Mouse (Mus musculus): ENCODE measurements around the gene Tmprss11f. TPM values are rescaled to one million over a fixed set of nuclear protein-coding genes. Genes with fewer than 3 reads are reported as not detected.
"Not testable (repeated sequence)": the region's sequence is repeated elsewhere in the genome, so short reads cannot be mapped to it uniquely, and the experiment has no call there.

Tmprss11f gene
- polyA plus RNA-seq (2015; fragmentation: Nextera tagmentation; extraction: Ambion mirVana), result not detected in 2 replicates

DNA sequence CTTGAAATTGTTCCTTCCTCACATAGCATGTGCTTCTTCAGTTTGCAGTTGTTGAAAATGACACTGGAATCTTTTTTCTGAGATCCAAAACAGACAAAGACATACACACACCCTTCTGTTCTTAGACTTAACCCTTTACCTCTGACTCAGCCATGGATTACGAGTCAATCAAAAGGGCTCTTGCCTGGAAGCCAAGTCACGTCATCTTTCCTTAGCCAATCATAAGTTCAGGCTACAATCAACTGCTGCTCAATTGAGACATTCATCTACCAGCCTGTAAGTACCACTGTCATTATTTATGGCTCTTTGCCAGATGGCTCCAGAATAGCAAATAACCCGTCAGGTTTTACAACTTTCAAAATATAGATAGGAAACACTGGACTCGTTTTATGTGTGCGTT, at the start of gene Tmprss11f:
Tmprss11f (minus strand) TSS at position 101 of the 400 bp plus-strand sequence.
- no peak within 1 kb of the TSS for H3K27ac ChIP-seq (replicated peaks)
- H3K27me3 ChIP-seq, result no peaks in the 10 kb centered on the region
- 81% methylated on average over 5 of the region's 5 CpGs for WGBS
- no peaks in the 10 kb centered on the region for H3K4me1 ChIP-seq
- no peaks in the 10 kb centered on the region for H3K9me3 ChIP-seq
- ATAC-seq (replicated peaks), result no peak
- no peak within 1 kb of the TSS for H3K9ac ChIP-seq (replicated peaks)
- H3K36me3 ChIP-seq, result no peaks in the 10 kb centered on the region
- no peak within 1 kb of the TSS for H3K4me3 ChIP-seq
- H3K4me2 ChIP-seq (replicated peaks), result no peak within 1 kb of the TSS

- Histone ChIP-seq H3K27ac (replicated peaks) (no peak within 1 kb of the TSS), H3K36me3 (no peaks in the 10 kb centered on the region), H3K4me2 (replicated peaks) (no peak within 1 kb of the TSS), H3K9me3 (no peaks in the 10 kb centered on the region), H3K9ac (replicated peaks) (no peak within 1 kb of the TSS), H3K27me3 (no peaks in the 10 kb centered on the region), H3K4me3 (no peak within 1 kb of the TSS), H3K4me1 (no peaks in the 10 kb centered on the region)
- WGBS, result 89% methylated on average over 5 of the region's 5 CpGs
- ATAC-seq (replicated peaks), result no peak
These were observed 44.0 kb upstream of the Tmprss11f start, which contains the start of gene Tmprss11b for GRCm38 (mm10) chr5:86676262-86676661. Tmprss11b (minus strand) TSS chr5:86676362.

DNA sequence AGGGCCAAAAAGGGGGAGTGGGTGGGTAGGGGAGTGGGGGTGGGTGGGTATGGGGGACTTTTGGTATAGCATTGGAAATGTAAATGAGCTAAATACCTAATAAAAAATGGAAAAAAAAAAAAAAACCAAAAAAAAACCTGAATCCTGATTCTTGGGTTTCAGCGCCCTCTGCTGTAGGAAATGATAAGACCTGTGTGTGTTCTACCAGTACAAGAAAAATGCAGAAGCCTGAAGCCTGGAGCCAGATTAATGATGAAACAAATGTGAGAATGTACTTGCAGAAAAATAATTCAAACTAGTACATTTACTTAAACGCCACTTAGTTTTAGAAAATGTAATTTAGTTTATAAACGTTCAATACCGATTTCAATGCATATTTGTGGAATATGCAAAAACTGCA, 17.0 kb upstream of the Tmprss11f start:
- H3K36me3 ChIP-seq; H3K27me3 ChIP-seq; H3K4me3 ChIP-seq; ATAC-seq (replicated peaks); H3K4me2 ChIP-seq (replicated peaks); H3K9me3 ChIP-seq; H3K27ac ChIP-seq (replicated peaks); H3K4me1 ChIP-seq; H3K9ac ChIP-seq (replicated peaks): not testable (repeated sequence)
- 30% methylated on average over 4 of the region's 4 CpGs for WGBS

GRCm38 (mm10) chr5:86640795-86641194, 8.6 kb upstream of the Tmprss11f start:
- H3K9me3 ChIP-seq, result no peaks in the 10 kb centered on the region
- H3K4me3 ChIP-seq, result no peak overlapping the region
- no peak overlapping the region for H3K4me2 ChIP-seq (replicated peaks)
- H3K4me1 ChIP-seq, result no peaks in the 10 kb centered on the region
- no peaks in the 10 kb centered on the region for H3K36me3 ChIP-seq
- no peak overlapping the region for H3K9ac ChIP-seq (replicated peaks)
- 80% methylated on average over 3 of the region's 3 CpGs for WGBS
- ATAC-seq (replicated peaks), result no peak
- no peaks in the 10 kb centered on the region for H3K27me3 ChIP-seq
- no peak overlapping the region for H3K27ac ChIP-seq (replicated peaks)

DNA sequence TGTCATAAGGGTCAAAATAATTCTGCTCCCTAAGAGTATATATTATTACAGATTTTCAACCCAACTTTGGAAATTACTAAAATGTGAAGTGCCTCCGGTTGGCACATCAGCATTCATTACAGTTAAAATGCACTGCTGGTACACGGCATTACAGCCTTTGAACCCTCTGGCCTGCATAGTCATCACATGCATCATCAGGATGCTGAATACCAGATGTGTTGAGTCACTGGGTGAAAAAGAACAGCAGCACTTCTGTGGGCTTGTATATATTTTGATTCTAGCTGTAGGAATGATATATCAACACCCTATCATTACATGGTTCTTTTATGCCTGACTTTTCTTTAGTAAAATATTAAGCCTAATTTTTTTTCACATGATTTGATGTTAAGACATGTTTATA, 1.5 kb downstream of the Tmprss11f start:
- Histone ChIP-seq H3K9me3 (no peaks in the 10 kb centered on the region), H3K4me1 (no peaks in the 10 kb centered on the region), H3K27ac (replicated peaks) (no peak overlapping the region), H3K36me3 (no peaks in the 10 kb centered on the region), H3K4me2 (replicated peaks) (no peak overlapping the region), H3K27me3 (no peaks in the 10 kb centered on the region), H3K4me3 (no peak overlapping the region), H3K9ac (replicated peaks) (no peak overlapping the region)
- WGBS, result 85% methylated on average over 2 of the region's 2 CpGs
- no peak for ATAC-seq (replicated peaks)

- ATAC-seq (replicated peaks), result no peak
- H3K4me2 ChIP-seq (replicated peaks), result no peak overlapping the region
- no peaks in the 10 kb centered on the region for H3K9me3 ChIP-seq
- H3K36me3 ChIP-seq, result no peaks in the 10 kb centered on the region
- H3K4me1 ChIP-seq, result no peaks in the 10 kb centered on the region
- H3K9ac ChIP-seq (replicated peaks), result no peak overlapping the region
- H3K27me3 ChIP-seq, result no peaks in the 10 kb centered on the region
- H3K27ac ChIP-seq (replicated peaks), result no peak overlapping the region
- H3K4me3 ChIP-seq, result no peak overlapping the region
- 88% methylated on average over 1 of the region's 1 CpGs for WGBS
These were observed 10.4 kb downstream of the Tmprss11f start for GRCm38 (mm10) chr5:86621778-86622177.

DNA sequence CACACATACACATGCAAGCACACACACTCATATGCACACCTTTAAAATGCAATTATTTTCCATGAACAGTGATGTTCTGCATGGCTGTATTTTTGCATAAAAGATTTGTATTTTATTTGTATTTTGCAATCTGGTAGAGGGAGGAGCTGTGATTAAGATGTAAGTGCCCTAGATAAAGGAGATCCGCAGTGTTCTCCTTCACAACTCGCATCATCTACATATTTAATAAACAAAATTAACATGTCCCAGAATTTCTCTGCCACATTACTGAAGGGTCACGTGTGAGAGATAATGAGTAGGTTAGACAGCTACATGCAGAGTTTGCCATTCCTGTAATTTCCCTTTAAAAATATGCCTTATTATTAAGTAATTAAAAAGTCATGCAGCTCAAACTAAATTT, 46.3 kb downstream of the Tmprss11f start:
- WGBS, result 71% methylated on average over 3 of the region's 3 CpGs
- H3K27me3 ChIP-seq, result no peaks in the 10 kb centered on the region
- no peak for ATAC-seq (replicated peaks)

GRCm38 (mm10) chr5:86582618-86583017, 49.6 kb downstream of the Tmprss11f start:
- Histone ChIP-seq H3K4me2 (replicated peaks) (no peak overlapping the region), H3K9ac (replicated peaks) (no peak overlapping the region), H3K27me3 (no peaks in the 10 kb centered on the region), H3K9me3 (no peaks in the 10 kb centered on the region), H3K27ac (replicated peaks) (no peak overlapping the region), H3K36me3 (no peaks in the 10 kb centered on the region), H3K4me3 (no peak overlapping the region), H3K4me1 (no peaks in the 10 kb centered on the region)
- WGBS, result 78% methylated on average over 5 of the region's 5 CpGs
- ATAC-seq (replicated peaks), result no peak

More for the DNA sequence above, 46.3 kb downstream of the Tmprss11f start:
- Histone ChIP-seq H3K9ac (replicated peaks) (no peak overlapping the region), H3K4me1 (no peaks in the 10 kb centered on the region), H3K36me3 (no peaks in the 10 kb centered on the region), H3K27ac (replicated peaks) (no peak overlapping the region), H3K4me3 (no peak overlapping the region), H3K4me2 (replicated peaks) (no peak overlapping the region), H3K9me3 (no peaks in the 10 kb centered on the region)

GRCm38 (mm10) chr5:86581998-86582397, 50.2 kb downstream of the Tmprss11f start:
- 77% methylated on average over 5 of the region's 5 CpGs for WGBS
- Histone ChIP-seq H3K9ac (replicated peaks) (no peak overlapping the region), H3K36me3 (no peaks in the 10 kb centered on the region), H3K4me1 (no peaks in the 10 kb centered on the region), H3K4me2 (replicated peaks) (no peak overlapping the region), H3K4me3 (no peak overlapping the region), H3K27ac (replicated peaks) (no peak overlapping the region), H3K27me3 (no peaks in the 10 kb centered on the region), H3K9me3 (no peaks in the 10 kb centered on the region)
- ATAC-seq (replicated peaks), result no peak

DNA sequence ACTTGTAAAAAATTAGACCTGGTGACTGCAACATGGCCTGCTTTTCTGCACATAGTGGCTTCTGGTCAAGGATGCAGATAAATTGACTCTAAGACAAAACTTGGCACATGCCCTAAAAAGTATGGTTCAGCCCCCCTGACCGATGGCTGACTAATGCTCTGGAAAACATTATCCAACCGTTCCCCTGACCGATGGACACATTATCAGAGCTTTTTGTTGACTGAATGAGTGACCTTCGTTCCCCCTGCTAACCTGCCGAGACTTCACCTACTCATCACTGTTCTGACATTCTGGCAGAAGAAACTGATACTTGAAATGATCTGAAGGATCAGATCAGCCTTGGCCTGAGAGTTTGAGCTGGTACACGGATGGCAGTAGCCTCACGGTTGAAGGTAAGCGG, 53.5 kb downstream of the Tmprss11f start:
- not testable (repeated sequence) for H3K4me1 ChIP-seq; ATAC-seq (replicated peaks); H3K4me2 ChIP-seq (replicated peaks); H3K9me3 ChIP-seq; H3K4me3 ChIP-seq; H3K27me3 ChIP-seq; H3K27ac ChIP-seq (replicated peaks); H3K36me3 ChIP-seq; H3K9ac ChIP-seq (replicated peaks)
- 92% methylated on average over 8 of the region's 8 CpGs for WGBS

- ATAC-seq (replicated peaks), result no peak
- Histone ChIP-seq H3K27me3 (no peaks in the 10 kb centered on the region), H3K36me3 (no peaks in the 10 kb centered on the region), H3K4me2 (replicated peaks) (no peak overlapping the region), H3K9me3 (no peaks in the 10 kb centered on the region), H3K9ac (replicated peaks) (no peak overlapping the region), H3K4me1 (no peaks in the 10 kb centered on the region), H3K4me3 (no peak overlapping the region), H3K27ac (replicated peaks) (no peak overlapping the region)
- WGBS, result 89% methylated on average over 2 of the region's 2 CpGs
These were observed 85.5 kb downstream of the Tmprss11f start for GRCm38 (mm10) chr5:86546693-86547092.

- no peak overlapping the region for H3K9ac ChIP-seq (replicated peaks)
- H3K9me3 ChIP-seq, result no peaks in the 10 kb centered on the region
- 78% methylated on average over 3 of the region's 3 CpGs for WGBS
- no peak overlapping the region for H3K27ac ChIP-seq (replicated peaks)
- H3K4me2 ChIP-seq (replicated peaks), result no peak overlapping the region
- no peak for ATAC-seq (replicated peaks)
- no peaks in the 10 kb centered on the region for H3K36me3 ChIP-seq
- no peaks in the 10 kb centered on the region for H3K27me3 ChIP-seq
- no peak overlapping the region for H3K4me3 ChIP-seq
- H3K4me1 ChIP-seq, result no peaks in the 10 kb centered on the region
These were observed 91.6 kb downstream of the Tmprss11f start for GRCm38 (mm10) chr5:86540601-86541000.

GRCm38 (mm10) chr5:86528725-86529124, 103.5 kb downstream of the Tmprss11f start:
- no peak overlapping the region for H3K4me2 ChIP-seq (replicated peaks)
- H3K36me3 ChIP-seq, result no peaks in the 10 kb centered on the region
- H3K9ac ChIP-seq (replicated peaks), result no peak overlapping the region
- H3K4me3 ChIP-seq, result no peak overlapping the region
- no peaks in the 10 kb centered on the region for H3K9me3 ChIP-seq
- no peak for ATAC-seq (replicated peaks)
- H3K4me1 ChIP-seq, result no peaks in the 10 kb centered on the region
- WGBS, result 45% methylated on average over 2 of the region's 2 CpGs
- H3K27ac ChIP-seq (replicated peaks), result no peak overlapping the region
- H3K27me3 ChIP-seq, result no peaks in the 10 kb centered on the region
